Mouse (Mus musculus) neural tube, embryonic 12.5 days (tissue): ENCODE data around the gene Rapgef4. TPM values are rescaled to one million over a fixed set of nuclear protein-coding genes. Genes with fewer than 3 reads are reported as not detected.

Experiments used
- ATAC-seq: fragments of 200-750 bp; cut with Nextera tagmentation; 2 replicates; pipeline ENCODE4 v1.8.0; 2017; ENCODE audit warnings: low read depth, mild to moderate bottlenecking, moderate TSS enrichment, moderate library complexity; ENCODE audit not compliant: low FRiP score
- H3K27ac ChIP-seq: fragments of 300-500 bp; sonication (generic); 2 replicates; pipeline ENCODE4 v1.5.1; 2016
- H3K27me3 ChIP-seq: fragments of 300-500 bp; sonication (generic); replicated peaks from 2 replicates; pipeline ENCODE4 v1.6.1; 2016; ENCODE audit warnings: mild to moderate bottlenecking
- H3K36me3 ChIP-seq: fragments of 300-500 bp; sonication (generic); 2 replicates; pipeline ENCODE4 v1.6.1; 2016; ENCODE audit warnings: mild to moderate bottlenecking
- H3K4me1 ChIP-seq: fragments of 300-500 bp; sonication (generic); 2 replicates; pipeline ENCODE4 v1.6.1; 2016
- H3K4me2 ChIP-seq: fragments of 300-500 bp; sonication (generic); replicated peaks from 2 replicates; pipeline ENCODE4 v1.6.1; 2016; ENCODE audit warnings: mild to moderate bottlenecking
- H3K4me3 ChIP-seq: fragments of 300-500 bp; sonication (generic); 2 replicates; pipeline ENCODE4 v1.5.1; 2016
- H3K9ac ChIP-seq: fragments of 300-500 bp; sonication (generic); 2 replicates; pipeline ENCODE4 v1.6.1; 2016; ENCODE audit warnings: mild to moderate bottlenecking
- H3K9me3 ChIP-seq: fragments of 300-500 bp; sonication (generic); 2 replicates; pipeline ENCODE4 v1.6.1; 2016; ENCODE audit warnings: mild to moderate bottlenecking
- WGBS: fragments of 180-500 bp; shearing (Covaris S2); methylation state at CpG from one replicate; pipeline ENCODE4 v1.1.7; 2016; 5-methylcytosine and 5-hydroxymethylcytosine counted together
- polyA plus RNA-seq: library from polyadenylated mRNA; unstranded; fragments of >200 nt; fragmentation: Nextera tagmentation; extraction: Ambion mirVana; gene quantifications from 2 replicates; pipeline ENCODE4 v1.2.1, GENCODE M21; 2016

Rapgef4 gene
- polyA plus RNA-seq, 1 experiment from 2014 or later: 24.0 TPM

GRCm38 (mm10) chr2:72196190-72196965, 215.3 kb downstream of the Rapgef4 start:
- H3K4me1 ChIP-seq: peaks cover 4% of the 10 kb centered on the region; the same call in 1 of the 2 replicates
- ATAC-seq: no peak
- no peak overlapping the region for H3K27ac ChIP-seq
- no peak overlapping the region for H3K4me2 ChIP-seq
- H3K27me3 ChIP-seq: no peaks in the 10 kb centered on the region
- H3K9me3 ChIP-seq: no peaks in the 10 kb centered on the region
- 74% methylated on average over 6 of the region's 6 CpGs for WGBS
- H3K9ac ChIP-seq: no peak overlapping the region
- no peak overlapping the region for H3K4me3 ChIP-seq
- peaks cover 5% of the 10 kb centered on the region; the same call in 1 of the 2 replicates for H3K36me3 ChIP-seq

- H3K36me3 ChIP-seq: peaks cover 5% of the 10 kb centered on the region; the same call in 1 of the 2 replicates
These were observed 216.0 kb downstream of the Rapgef4 start for GRCm38 (mm10) chr2:72197026-72197425.

GRCm38 (mm10) chr2:72199451-72199850, 218.4 kb downstream of the Rapgef4 start:
- Histone ChIP-seq H3K9ac (no peak overlapping the region), H3K4me1 (peaks cover 7% of the 10 kb centered on the region), H3K4me3 (no peak overlapping the region), H3K36me3 (peaks cover 5% of the 10 kb centered on the region; the same call in 1 of the 2 replicates), H3K9me3 (no peaks in the 10 kb centered on the region), H3K27me3 (no peaks in the 10 kb centered on the region), H3K4me2 (no peak overlapping the region), H3K27ac (no peak overlapping the region)
- no peak for ATAC-seq
- 86% methylated on average over 2 of the region's 2 CpGs for WGBS

More at GRCm38 (mm10) chr2:72197026-72197425, 216.0 kb downstream of the Rapgef4 start:
- no peak for ATAC-seq
- peaks cover 4% of the 10 kb centered on the region; the same call in 1 of the 2 replicates for H3K4me1 ChIP-seq
- H3K9ac ChIP-seq: no peak overlapping the region
- no peaks in the 10 kb centered on the region for H3K9me3 ChIP-seq
- H3K27me3 ChIP-seq: no peaks in the 10 kb centered on the region
- H3K4me3 ChIP-seq: no peak overlapping the region
- no peak overlapping the region for H3K27ac ChIP-seq
- WGBS: 50% methylated on average over 3 of the region's 3 CpGs
- no peak overlapping the region for H3K4me2 ChIP-seq

- no peaks in the 10 kb centered on the region for H3K36me3 ChIP-seq
- no peak overlapping the region for H3K4me2 ChIP-seq
- no peak overlapping the region for H3K4me3 ChIP-seq
- H3K27ac ChIP-seq: no peak overlapping the region
- no peak for ATAC-seq
- 54% methylated on average over 9 of the region's 9 CpGs for WGBS
- no peaks in the 10 kb centered on the region for H3K9me3 ChIP-seq
- 0 out of 2 replicates have a peak, but pooled peaks cover 5% of the 10 kb centered on the region for H3K27me3 ChIP-seq
- peaks cover 7% of the 10 kb centered on the region for H3K4me1 ChIP-seq
- H3K9ac ChIP-seq: no peak overlapping the region
These were observed 220.5 kb downstream of the Rapgef4 start for GRCm38 (mm10) chr2:72201506-72201905.

- Histone ChIP-seq H3K27me3 (0 out of 2 replicates have a peak, but pooled peaks cover 5% of the 10 kb centered on the region), H3K4me2 (no peak overlapping the region), H3K4me3 (no peak overlapping the region), H3K4me1 (peaks cover 7% of the 10 kb centered on the region), H3K36me3 (no peaks in the 10 kb centered on the region), H3K9ac (no peak overlapping the region), H3K9me3 (no peaks in the 10 kb centered on the region), H3K27ac (no peak overlapping the region)
- no peak for ATAC-seq
- WGBS: 85% methylated on average over 6 of the region's 6 CpGs
These were observed 221.2 kb downstream of the Rapgef4 start for GRCm38 (mm10) chr2:72202252-72202651.

GRCm38 (mm10) chr2:72203609-72204008, 222.6 kb downstream of the Rapgef4 start:
- no peaks in the 10 kb centered on the region for H3K36me3 ChIP-seq
- H3K27ac ChIP-seq: no peak overlapping the region
- no peak overlapping the region for H3K4me3 ChIP-seq
- ATAC-seq: peak; percentile 56; the same call in 1 of the 2 replicates
- 8% methylated on average over 5 of the region's 5 CpGs for WGBS
- no peaks in the 10 kb centered on the region for H3K9me3 ChIP-seq
- H3K4me1 ChIP-seq: peaks cover 7% of the 10 kb centered on the region
- H3K9ac ChIP-seq: no peak overlapping the region
- H3K4me2 ChIP-seq: no peak overlapping the region
- 0 out of 2 replicates have a peak, but pooled peaks cover 5% of the 10 kb centered on the region for H3K27me3 ChIP-seq

- Histone ChIP-seq H3K27ac (no peak overlapping the region), H3K9ac (no peak overlapping the region), H3K36me3 (no peaks in the 10 kb centered on the region), H3K4me2 (no peak overlapping the region), H3K9me3 (no peaks in the 10 kb centered on the region), H3K27me3 (0 out of 2 replicates have a peak, but pooled peaks cover 5% of the 10 kb centered on the region), H3K4me1 (peaks cover 5% of the 10 kb centered on the region), H3K4me3 (no peak overlapping the region)
- ATAC-seq: no peak
- 89% methylated on average over 5 of the region's 5 CpGs for WGBS
These were observed 224.8 kb downstream of the Rapgef4 start for GRCm38 (mm10) chr2:72205869-72206268.

- Histone ChIP-seq H3K4me1 (peaks cover 4% of the 10 kb centered on the region; the same call in 1 of the 2 replicates), H3K4me3 (no peak overlapping the region), H3K27me3 (0 out of 2 replicates have a peak, but pooled peaks cover 5% of the 10 kb centered on the region), H3K9me3 (no peaks in the 10 kb centered on the region), H3K4me2 (no peak overlapping the region), H3K36me3 (no peaks in the 10 kb centered on the region), H3K27ac (no peak overlapping the region), H3K9ac (no peak overlapping the region)
- no peak for ATAC-seq
- 94% methylated on average over 4 of the region's 4 CpGs for WGBS
These were observed 225.6 kb downstream of the Rapgef4 start for GRCm38 (mm10) chr2:72206530-72207248.

- 81% methylated on average over 3 of the region's 3 CpGs for WGBS
- H3K4me1 ChIP-seq: no peaks in the 10 kb centered on the region
- H3K36me3 ChIP-seq: no peaks in the 10 kb centered on the region
- no peaks in the 10 kb centered on the region for H3K9me3 ChIP-seq
- H3K27me3 ChIP-seq: peaks cover 17% of the 10 kb centered on the region; the same call in 1 of the 2 replicates
- H3K4me2 ChIP-seq: no peak overlapping the region
- no peak overlapping the region for H3K4me3 ChIP-seq
- no peak overlapping the region for H3K27ac ChIP-seq
- ATAC-seq: no peak
- no peak overlapping the region for H3K9ac ChIP-seq
These were observed 236.3 kb downstream of the Rapgef4 start for GRCm38 (mm10) chr2:72217336-72217735.

GRCm38 (mm10) chr2:72219921-72220320, 238.9 kb downstream of the Rapgef4 start:
- peaks cover 3% of the 10 kb centered on the region; the same call in 1 of the 2 replicates for H3K4me1 ChIP-seq
- 29% methylated on average over 3 of the region's 3 CpGs for WGBS
- H3K4me2 ChIP-seq: no peak overlapping the region
- H3K27ac ChIP-seq: no peak overlapping the region
- no peaks in the 10 kb centered on the region for H3K9me3 ChIP-seq
- ATAC-seq: no peak
- no peak overlapping the region for H3K9ac ChIP-seq
- H3K36me3 ChIP-seq: no peaks in the 10 kb centered on the region
- H3K4me3 ChIP-seq: no peak overlapping the region
- peaks cover 37% of the 10 kb centered on the region for H3K27me3 ChIP-seq

GRCm38 (mm10) chr2:72221283-72221682, 240.2 kb downstream of the Rapgef4 start:
- Histone ChIP-seq H3K4me2 (no peak overlapping the region), H3K4me1 (peaks cover 3% of the 10 kb centered on the region; the same call in 1 of the 2 replicates), H3K27ac (no peak overlapping the region), H3K9ac (no peak overlapping the region), H3K36me3 (no peaks in the 10 kb centered on the region), H3K4me3 (no peak overlapping the region), H3K27me3 (peaks cover 51% of the 10 kb centered on the region), H3K9me3 (no peaks in the 10 kb centered on the region)
- no peak for ATAC-seq
- 88% methylated on average over 11 of the region's 11 CpGs for WGBS

- no peak overlapping the region for H3K4me3 ChIP-seq
- no peak overlapping the region for H3K9ac ChIP-seq
- no peak overlapping the region for H3K4me2 ChIP-seq
- no peaks in the 10 kb centered on the region for H3K9me3 ChIP-seq
- no peak overlapping the region for H3K27ac ChIP-seq
- H3K27me3 ChIP-seq: peaks cover 54% of the 10 kb centered on the region
- peaks cover 3% of the 10 kb centered on the region; the same call in 1 of the 2 replicates for H3K4me1 ChIP-seq
- no peak for ATAC-seq
- WGBS: 44% methylated on average over 7 of the region's 7 CpGs
- H3K36me3 ChIP-seq: no peaks in the 10 kb centered on the region
These were observed 240.7 kb downstream of the Rapgef4 start for GRCm38 (mm10) chr2:72221706-72222105.
